In the genomic region with DNA sequence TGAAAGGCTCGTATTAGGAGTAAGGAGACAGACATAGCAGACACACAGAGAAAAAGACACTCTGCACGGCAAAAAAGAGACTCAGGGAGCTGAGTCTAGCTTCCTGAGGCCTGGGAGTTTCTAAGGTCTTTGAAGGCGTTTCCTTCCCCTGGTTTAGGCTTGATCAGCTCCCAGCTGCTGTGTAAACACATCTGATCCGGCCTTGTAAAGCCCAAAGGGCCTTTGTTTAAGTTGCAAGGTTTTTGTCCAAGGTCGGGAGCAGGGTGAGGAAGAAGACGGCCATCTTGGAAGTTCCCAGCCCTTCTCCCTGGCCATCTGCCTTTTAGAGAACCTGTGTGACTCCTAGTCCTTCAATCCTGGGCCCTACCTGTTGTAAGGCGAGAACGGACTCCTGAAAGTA, we compare ENCODE assay signal across 9 mouse cellular contexts. TPM values are rescaled to one million over a fixed set of nuclear protein-coding genes. Genes with fewer than 3 reads are reported as not detected.
A peak's percentile ranks its signal among the peaks of the same experiment; 100 is the strongest.
DNase-seq lines count a peak whose midpoint lies in the region; ATAC-seq and TF ChIP-seq lines count a peak whose summit lies in the region.
"Had no signal": no experiment of that assay in that cellular context is flagged by ENCODE, and none has a peak within 500 bp of the region (broad histone marks: within the 10 kb centered on the region; RNA-seq: fewer than 3 reads in every experiment).

No protein-coding gene starts in this region.

- no peaks in the 10 kb centered on the region for H3K36me3 ChIP-seq in forebrain, embryonic 12.5 days (replicated peaks)
- H3K36me3 ChIP-seq in forebrain, embryonic 16.5 days (ENCODE audit: control insufficient read depth, insufficient read depth), result no peaks in the 10 kb centered on the region
- no peaks in the 10 kb centered on the region for H3K36me3 ChIP-seq in ES-Bruce4 (ENCODE audit: control insufficient read depth, insufficient read depth, low read length, poor library complexity, severe bottlenecking)
- H3K36me3 ChIP-seq in heart, embryonic 13.5 days, result no peaks in the 10 kb centered on the region
- H3K36me3 ChIP-seq in liver, embryonic 13.5 days, result no peaks in the 10 kb centered on the region

- no peaks in the 10 kb centered on the region for H3K9me3 ChIP-seq in forebrain, embryonic 12.5 days
- H3K9me3 ChIP-seq in forebrain, embryonic 16.5 days (ENCODE audit: control insufficient read depth, low read length), result no peaks in the 10 kb centered on the region
- no peaks in the 10 kb centered on the region for H3K9me3 ChIP-seq in ES-Bruce4 (replicated peaks; ENCODE audit: control insufficient read depth, insufficient read depth, low read length, poor library complexity, severe bottlenecking)
- H3K9me3 ChIP-seq in heart, embryonic 13.5 days, result peaks cover 4% of the 10 kb centered on the region
- no peaks in the 10 kb centered on the region for H3K9me3 ChIP-seq in liver, embryonic 13.5 days (replicated peaks)

- ATAC-seq in forebrain, embryonic 12.5 days (ENCODE audit: low FRiP score), result no peak
- ATAC-seq in forebrain, embryonic 16.5 days, result no peak
- no peak for ATAC-seq in heart, embryonic 13.5 days (ENCODE audit: extremely low read depth, insufficient number of reproducible peaks, low FRiP score, low TSS enrichment)
- ATAC-seq in liver, embryonic 13.5 days (ENCODE audit: low read depth), result no peak

- no peak for TF ChIP-seq POLR2A in ES-Bruce4 (IDR thresholded peaks at IDR 0.05; ENCODE audit: insufficient read depth, low read length)

- no peak for TF ChIP-seq EP300 in ES-Bruce4 (IDR thresholded peaks at IDR 0.05; ENCODE audit: insufficient read depth, low read depth, low read length)

- H3K9ac ChIP-seq in forebrain, embryonic 12.5 days, result no peak overlapping the region
- H3K9ac ChIP-seq in forebrain, embryonic 16.5 days (replicated peaks; ENCODE audit: low read depth, low read length), result no peak overlapping the region
- no peak overlapping the region for H3K9ac ChIP-seq in ES-Bruce4 (ENCODE audit: low read depth, poor library complexity, severe bottlenecking)
- no peak overlapping the region; the same call in 1 of the 2 replicates for H3K9ac ChIP-seq in heart, embryonic 13.5 days
- no peak overlapping the region for H3K9ac ChIP-seq in liver, embryonic 13.5 days

- H3K4me2 ChIP-seq in forebrain, embryonic 12.5 days, result no peak overlapping the region
- H3K4me2 ChIP-seq in forebrain, embryonic 16.5 days (ENCODE audit: low read length), result no peak overlapping the region
- no peak overlapping the region for H3K4me2 ChIP-seq in heart, embryonic 13.5 days
- H3K4me2 ChIP-seq in liver, embryonic 13.5 days, result no peak overlapping the region

- WGBS in forebrain, embryonic 12.5 days, result 58% methylated on average over 8 of the region's 8 CpGs
- WGBS in forebrain, embryonic 16.5 days, result 55% methylated on average over 8 of the region's 8 CpGs
- whole genome bisulfite sequencing in heart, embryonic 13.5 days, result 50% methylated on average over 8 of the region's 8 CpGs
- WGBS in liver, embryonic 13.5 days (ENCODE audit: insufficient replicate concordance), result 48% methylated on average over 8 of the region's 8 CpGs

- H3K4me3 ChIP-seq in forebrain, embryonic 12.5 days (replicated peaks), result no peak overlapping the region
- H3K4me3 ChIP-seq in forebrain, embryonic 16.5 days (replicated peaks; ENCODE audit: low read length), result no peak overlapping the region
- H3K4me3 ChIP-seq in ES-Bruce4 (ENCODE audit: low read depth, low read length), result no peak overlapping the region
- H3K4me3 ChIP-seq in heart, embryonic 13.5 days, result no peak overlapping the region
- no peak overlapping the region for H3K4me3 ChIP-seq in liver, embryonic 13.5 days (replicated peaks)
- H3K4me3 ChIP-seq: myocyte had no signal

- H3K27ac ChIP-seq in forebrain, embryonic 12.5 days, result peak overlapping the region; percentile 42; the same call in 1 of the 2 replicates
- no peak overlapping the region for H3K27ac ChIP-seq in forebrain, embryonic 16.5 days (ENCODE audit: low read length)
- H3K27ac ChIP-seq in ES-Bruce4 (ENCODE audit: insufficient read depth, low read length), result peak overlapping the region; percentile 4
- H3K27ac ChIP-seq in heart, embryonic 13.5 days (replicated peaks), result peak overlapping the region; percentile 75
- H3K27ac ChIP-seq in liver, embryonic 13.5 days, result peak overlapping the region; percentile 47; the same call in 1 of the 2 replicates

- H3K4me1 ChIP-seq in forebrain, embryonic 12.5 days, result no peaks in the 10 kb centered on the region
- H3K4me1 ChIP-seq in forebrain, embryonic 16.5 days (replicated peaks; ENCODE audit: control insufficient read depth, insufficient read depth, low read length), result no peaks in the 10 kb centered on the region
- peaks cover 6% of the 10 kb centered on the region for H3K4me1 ChIP-seq in ES-Bruce4 (ENCODE audit: control insufficient read depth, insufficient read depth, low read length)
- H3K4me1 ChIP-seq in heart, embryonic 13.5 days, result peaks cover 43% of the 10 kb centered on the region
- H3K4me1 ChIP-seq in liver, embryonic 13.5 days (replicated peaks), result peaks cover 35% of the 10 kb centered on the region

- DNase-seq in liver, embryonic 13.5 days, result no peak
- no peak for DNase-seq in gastrocnemius, adult 18-20 months (ENCODE audit: low spot score)
- no peak for DNase-seq in right cerebral cortex, postnatal 4 days
- DNase-seq in adrenal gland, postnatal 36 days, result no peak

- no peak for TF ChIP-seq CTCF in ES-Bruce4 (IDR thresholded peaks at IDR 0.05; ENCODE audit: low read depth, low read length)

- no peaks in the 10 kb centered on the region for H3K27me3 ChIP-seq in forebrain, embryonic 12.5 days
- H3K27me3 ChIP-seq in forebrain, embryonic 16.5 days (replicated peaks; ENCODE audit: control insufficient read depth, insufficient read depth, low read length), result no peaks in the 10 kb centered on the region
- H3K27me3 ChIP-seq in ES-Bruce4 (ENCODE audit: control insufficient read depth, insufficient read depth, low read length, poor library complexity, severe bottlenecking), result no peaks in the 10 kb centered on the region
- no peaks in the 10 kb centered on the region for H3K27me3 ChIP-seq in heart, embryonic 13.5 days (replicated peaks)
- H3K27me3 ChIP-seq in liver, embryonic 13.5 days, result no peaks in the 10 kb centered on the region

RNA-seq across cellular contexts. Expression of gene Fam102a, which starts 25.2 kb away (rescaled TPM):
- 8.7 and 9.6 TPM in 2 replicates for polyA plus RNA-seq in forebrain, embryonic 12.5 days (2016; fragmentation: Nextera tagmentation; extraction: Ambion mirVana)
- 4.7 and 5.6 TPM in 2 replicates for polyA plus RNA-seq in forebrain, embryonic 16.5 days (2015; fragmentation: Nextera tagmentation; extraction: Ambion mirVana)
- polyA plus RNA-seq in ES-Bruce4 (2011; ENCODE audit: insufficient read depth, insufficient read length, low read depth, missing spikeins), result 12.2 and 16.5 TPM in 2 replicates
- polyA plus RNA-seq in heart, embryonic 13.5 days (2015; fragmentation: Nextera tagmentation; extraction: Ambion mirVana), result 5.4 and 5.7 TPM in 2 replicates
- polyA plus RNA-seq in liver, embryonic 13.5 days (2015; fragmentation: Nextera tagmentation; extraction: Ambion mirVana), result 1.0 and 1.1 TPM in 2 replicates
- 1 to 10 TPM; 2.0 to 2.6 TPM for total RNA-seq in gastrocnemius, adult 18-20 months (2021)
- total RNA-seq in adrenal gland, postnatal 36 days (2021), result 10 to 100 TPM; 21.5 to 34.8 TPM

RNA-seq across cellular contexts. Expression of gene Slc25a25, which starts 58.7 kb away (rescaled TPM):
- 38.8 and 39.9 TPM in 2 replicates for polyA plus RNA-seq in forebrain, embryonic 12.5 days (2016; fragmentation: Nextera tagmentation; extraction: Ambion mirVana)
- polyA plus RNA-seq in forebrain, embryonic 16.5 days (2015; fragmentation: Nextera tagmentation; extraction: Ambion mirVana), result 46.9 and 47.7 TPM in 2 replicates
- polyA plus RNA-seq in ES-Bruce4 (2011; ENCODE audit: insufficient read depth, insufficient read length, low read depth, missing spikeins), result 12.8 and 16.5 TPM in 2 replicates
- 10.7 and 10.9 TPM in 2 replicates for polyA plus RNA-seq in heart, embryonic 13.5 days (2015; fragmentation: Nextera tagmentation; extraction: Ambion mirVana)
- 8.7 and 9.2 TPM in 2 replicates for polyA plus RNA-seq in liver, embryonic 13.5 days (2015; fragmentation: Nextera tagmentation; extraction: Ambion mirVana)
- total RNA-seq in gastrocnemius, adult 18-20 months (2021), result 100 to 1,000 TPM in 1 of 2 experiments, 10 to 100 TPM in 1; 47.6 to 217 TPM
- total RNA-seq in adrenal gland, postnatal 36 days (2021), result 10 to 100 TPM; 78.8 to 99.7 TPM

RNA-seq across cellular contexts. Expression of gene Naif1, which starts 59.6 kb away (rescaled TPM):
- polyA plus RNA-seq in forebrain, embryonic 12.5 days (2016; fragmentation: Nextera tagmentation; extraction: Ambion mirVana), result 6.1 and 6.2 TPM in 2 replicates
- polyA plus RNA-seq in forebrain, embryonic 16.5 days (2015; fragmentation: Nextera tagmentation; extraction: Ambion mirVana), result 7.0 and 7.5 TPM in 2 replicates
- 3.0 and 3.6 TPM in 2 replicates for polyA plus RNA-seq in ES-Bruce4 (2011; ENCODE audit: insufficient read depth, insufficient read length, low read depth, missing spikeins)
- polyA plus RNA-seq in heart, embryonic 13.5 days (2015; fragmentation: Nextera tagmentation; extraction: Ambion mirVana), result 4.2 and 5.0 TPM in 2 replicates
- polyA plus RNA-seq in liver, embryonic 13.5 days (2015; fragmentation: Nextera tagmentation; extraction: Ambion mirVana), result 2.2 and 2.4 TPM in 2 replicates
- total RNA-seq in gastrocnemius, adult 18-20 months (2021), result 1 to 10 TPM; 2.6 to 3.0 TPM
- total RNA-seq in adrenal gland, postnatal 36 days (2021), result 1 to 10 TPM; 4.3 to 5.2 TPM
